20 mouse cellular contexts compared by ENCODE assay signal in the genomic region with DNA sequence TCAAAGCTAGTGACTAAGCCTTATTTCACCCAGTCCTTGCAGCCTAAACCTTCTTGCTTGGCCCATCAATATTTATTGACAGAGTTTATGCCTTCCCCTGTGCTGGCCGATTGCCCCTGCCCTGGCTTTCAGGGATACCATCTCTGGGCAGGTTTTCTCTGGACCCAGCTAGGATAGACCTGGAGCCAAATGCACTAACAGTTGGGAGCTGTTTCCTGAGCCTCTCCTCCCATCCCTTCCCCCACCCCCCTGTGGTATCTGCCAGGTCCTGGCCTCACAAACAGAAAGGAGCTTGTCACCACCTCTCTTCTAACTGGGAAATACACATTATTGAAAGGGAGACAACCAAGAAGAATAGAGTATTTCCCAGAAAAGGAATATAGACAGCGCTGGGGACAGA. TPM values are rescaled to one million over a fixed set of nuclear protein-coding genes. Genes with fewer than 3 reads are reported as not detected.
DNase-seq lines count a peak whose midpoint lies in the region; ATAC-seq and TF ChIP-seq lines count a peak whose summit lies in the region.
"Had no signal": no experiment of that assay in that cellular context is flagged by ENCODE, and none has a peak within 500 bp of the region (broad histone marks: within the 10 kb centered on the region; RNA-seq: fewer than 3 reads in every experiment).

No protein-coding gene starts in this region.

- peaks cover 10% of the 10 kb centered on the region; the same call in 1 of the 2 replicates for H3K4me1 ChIP-seq in heart, embryonic 15.5 days (replicated peaks)
- H3K4me1 ChIP-seq in heart, adult 2 months (ENCODE audit: control insufficient read depth, insufficient read depth, low read length) = peaks cover 6% of the 10 kb centered on the region
- peaks cover 22% of the 10 kb centered on the region for H3K4me1 ChIP-seq in liver, postnatal 0 days (ENCODE audit: insufficient read depth)
- H3K4me1 ChIP-seq in midbrain, embryonic 16.5 days (ENCODE audit: control insufficient read depth, insufficient read depth, low read length) = no peaks in the 10 kb centered on the region
- H3K4me1 ChIP-seq: midbrain, embryonic 12.5 days; neural tube, embryonic 13.5 days had no signal

- no peak overlapping the region for H3K4me3 ChIP-seq in heart, embryonic 15.5 days
- no peak overlapping the region for H3K4me3 ChIP-seq in heart, adult 2 months
- no peak overlapping the region for H3K4me3 ChIP-seq in liver, postnatal 0 days (ENCODE audit: low read depth, low read length)
- no peak overlapping the region for H3K4me3 ChIP-seq in midbrain, embryonic 16.5 days (ENCODE audit: low read depth, low read length)
- H3K4me3 ChIP-seq: embryonic facial prominence, embryonic 13.5 days; limb, embryonic 10.5 days; midbrain, embryonic 12.5 days; neural tube, embryonic 13.5 days had no signal

- no peak overlapping the region for H3K9ac ChIP-seq in heart, embryonic 15.5 days
- no peak overlapping the region for H3K9ac ChIP-seq in heart, adult 2 months (ENCODE audit: low read depth, low read length)
- no peak overlapping the region for H3K9ac ChIP-seq in liver, postnatal 0 days (replicated peaks)
- no peak overlapping the region for H3K9ac ChIP-seq in midbrain, embryonic 16.5 days (ENCODE audit: low read depth, low read length)
- H3K9ac ChIP-seq: embryonic facial prominence, embryonic 13.5 days; hindbrain, embryonic 14.5 days; midbrain, embryonic 12.5 days; neural tube, embryonic 13.5 days had no signal

- H3K9me3 ChIP-seq in heart, embryonic 15.5 days (replicated peaks) = no peaks in the 10 kb centered on the region
- no peaks in the 10 kb centered on the region for H3K9me3 ChIP-seq in liver, postnatal 0 days (ENCODE audit: low read length)
- H3K9me3 ChIP-seq in midbrain, embryonic 16.5 days (replicated peaks; ENCODE audit: control insufficient read depth, low read length, poor library complexity, severe bottlenecking) = no peaks in the 10 kb centered on the region
- H3K9me3 ChIP-seq: embryonic facial prominence, embryonic 13.5 days; limb, embryonic 10.5 days; midbrain, embryonic 12.5 days; neural tube, embryonic 13.5 days had no signal

- H3K79me2 ChIP-seq in heart, adult 2 months (replicated peaks; ENCODE audit: control insufficient read depth, insufficient read depth, low read length) = no peaks in the 10 kb centered on the region

- 0 out of 2 replicates have a peak overlapping the region, but pooled peaks have one; percentile 16 for H3K27ac ChIP-seq in heart, embryonic 15.5 days
- H3K27ac ChIP-seq in heart, adult 2 months = no peak overlapping the region
- peak overlapping the region; percentile 39; the same call in 1 of the 2 replicates for H3K27ac ChIP-seq in liver, postnatal 0 days (ENCODE audit: low read depth)
- H3K27ac ChIP-seq in midbrain, embryonic 16.5 days (ENCODE audit: low read length) = no peak overlapping the region
- H3K27ac ChIP-seq: embryonic facial prominence, embryonic 13.5 days; hindbrain, embryonic 14.5 days; limb, embryonic 10.5 days; midbrain, embryonic 12.5 days; neural tube, embryonic 13.5 days had no signal

- peak; percentile 57 for DNase-seq in cerebellum, adult 11-12 months
- DNase-seq in cerebellum, adult 8-10 months = no peak
- no peak for DNase-seq in heart, adult 2 months
- peak; percentile 65 to 70 for DNase-seq in cerebellum, postnatal 14 days
- no peak for DNase-seq in liver, postnatal 0 days
- no peak for DNase-seq in layer of hippocampus, postnatal 10 days (ENCODE audit: low spot score in 2 of 2)
- DNase-seq: adrenal gland, postnatal 36 days; kidney, postnatal 4 days; layer of hippocampus, adult 9-11 months; lung, postnatal 10 days; right cerebral cortex, adult 18-20 months; thymus, postnatal 36 days had no signal

- intact Hi-C loops in heart, adult 2 months (cut with DNase I) = no loop called here

- ATAC-seq in heart, embryonic 15.5 days (replicated peaks; ENCODE audit: insufficient number of reproducible peaks, insufficient read depth, low FRiP score, low read depth) = no peak
- peak; percentile 22 for ATAC-seq in liver, postnatal 0 days
- ATAC-seq in midbrain, embryonic 16.5 days = no peak

- TF ChIP-seq POLR2A in heart, adult 2 months (IDR thresholded peaks at IDR 0.05; ENCODE audit: insufficient read depth, low read depth, low read length) = no peak

- TF ChIP-seq EP300 in heart, adult 2 months (IDR thresholded peaks at IDR 0.05; ENCODE audit: insufficient read depth, low read depth, low read length) = no peak
- TF ChIP-seq EP300 in liver, postnatal 0 days (IDR thresholded peaks at IDR 0.05; ENCODE audit: low read depth) = no peak

- H3K4me2 ChIP-seq in heart, embryonic 15.5 days = no peak overlapping the region
- H3K4me2 ChIP-seq in liver, postnatal 0 days (ENCODE audit: low read depth, low read length) = no peak overlapping the region
- H3K4me2 ChIP-seq in midbrain, embryonic 16.5 days (ENCODE audit: low read length) = no peak overlapping the region
- H3K4me2 ChIP-seq: embryonic facial prominence, embryonic 13.5 days; hindbrain, embryonic 14.5 days; midbrain, embryonic 12.5 days; neural tube, embryonic 13.5 days had no signal

- no peak for TF ChIP-seq CTCF in heart, adult 2 months (IDR thresholded peaks at IDR 0.05)
- no peak for TF ChIP-seq CTCF in liver, postnatal 0 days (IDR thresholded peaks at IDR 0.05; ENCODE audit: low read depth)

- 57% methylated on average over 2 of the region's 2 CpGs for WGBS in heart, embryonic 15.5 days
- 57% methylated on average over 2 of the region's 2 CpGs for WGBS in heart, adult 2 months
- WGBS in liver, postnatal 0 days (ENCODE audit: insufficient replicate concordance) = 53% methylated on average over 2 of the region's 2 CpGs
- 78% methylated on average over 2 of the region's 2 CpGs for WGBS in midbrain, embryonic 16.5 days

- H3K36me3 ChIP-seq in heart, embryonic 15.5 days = no peaks in the 10 kb centered on the region
- no peaks in the 10 kb centered on the region for H3K36me3 ChIP-seq in heart, adult 2 months (ENCODE audit: control insufficient read depth, insufficient read depth, low read length)
- H3K36me3 ChIP-seq in liver, postnatal 0 days (replicated peaks; ENCODE audit: insufficient read depth, low read length) = no peaks in the 10 kb centered on the region
- H3K36me3 ChIP-seq in midbrain, embryonic 16.5 days (ENCODE audit: control insufficient read depth, insufficient read depth, low read length) = no peaks in the 10 kb centered on the region
- H3K36me3 ChIP-seq: embryonic facial prominence, embryonic 13.5 days; limb, embryonic 10.5 days; midbrain, embryonic 12.5 days; neural tube, embryonic 13.5 days had no signal

- no peaks in the 10 kb centered on the region for H3K27me3 ChIP-seq in heart, embryonic 15.5 days
- no peaks in the 10 kb centered on the region for H3K27me3 ChIP-seq in heart, adult 2 months (ENCODE audit: control insufficient read depth, insufficient read depth, low read length)
- no peaks in the 10 kb centered on the region for H3K27me3 ChIP-seq in liver, postnatal 0 days (ENCODE audit: insufficient read depth, low read length)
- H3K27me3 ChIP-seq in midbrain, embryonic 16.5 days (ENCODE audit: control insufficient read depth, insufficient read depth, low read depth, low read length) = no peaks in the 10 kb centered on the region
- H3K27me3 ChIP-seq: CH12.LX; embryonic facial prominence, embryonic 13.5 days; neural tube, embryonic 13.5 days had no signal

RNA-seq across cellular contexts. Expression of a gene that starts 12.0 kb away (rescaled TPM):
- polyA plus RNA-seq in heart, embryonic 15.5 days (2015; fragmentation: Nextera tagmentation; extraction: Ambion mirVana) = 62.8 and 71.7 TPM in 2 replicates
- total RNA-seq in heart, adult 2 months (2021) = 100 to 1,000 TPM; 115 to 120 TPM
- 89.4 and 117 TPM in 2 replicates for polyA plus RNA-seq in heart, adult 2 months (2012; rRNA removed)
- 451 and 487 TPM in 2 replicates for polyA plus RNA-seq in liver, postnatal 0 days (2015; fragmentation: Nextera tagmentation; extraction: Ambion mirVana)
- 38.2 and 40.2 TPM in 2 replicates for polyA plus RNA-seq in midbrain, embryonic 16.5 days (2015; fragmentation: Nextera tagmentation; extraction: Ambion mirVana)
- 10 to 100 TPM; 17.3 to 18.0 TPM for total RNA-seq in layer of hippocampus, postnatal 10 days (2021)

Comparison
In these comparisons a context has a peak if more than half of its experiments do, and no peak if none do; other contexts are left out.
1. DNase-seq: peak in cerebellum, adult 11-12 months (single experiment) and cerebellum, postnatal 14 days (2 of 2); none in cerebellum, adult 8-10 months (single experiment), heart, adult 2 months (0 of 2), liver, postnatal 0 days (single experiment) and layer of hippocampus, postnatal 10 days (0 of 2).
2. H3K27ac ChIP-seq: peak in heart, embryonic 15.5 days (single experiment) and liver, postnatal 0 days (single experiment); none in heart, adult 2 months (single experiment) and midbrain, embryonic 16.5 days (single experiment).